In genomic region chr7:29301127-29301566, GRCm38 (mm10) we compare ENCODE assay signal across 9 mouse cellular contexts. TPM values are rescaled to one million over a fixed set of nuclear protein-coding genes. Genes with fewer than 3 reads are reported as not detected.
DNase-seq lines count a peak whose midpoint lies in the region; ATAC-seq and TF ChIP-seq lines count a peak whose summit lies in the region.
"Had no signal": no experiment of that assay in that cellular context is flagged by ENCODE, and none has a peak within 500 bp of the region (broad histone marks: within the 10 kb centered on the region; RNA-seq: fewer than 3 reads in every experiment).

No protein-coding gene starts in this region.

- DNase-seq in urinary bladder, postnatal 4 days (ENCODE audit: low spot score in 2 of 2): peak; percentile 59 to 82
- no peak for DNase-seq in urinary bladder, postnatal 10 days (ENCODE audit: low spot score)
- DNase-seq in brain, embryonic 14.5 days (ENCODE audit: low read depth): peak; percentile 89
- DNase-seq in forebrain, embryonic 11.5 days (ENCODE audit: low spot score): peak; percentile 85
- DNase-seq in hindbrain, embryonic 14.5 days (ENCODE audit: low spot score): peak; percentile 84
- peak; percentile 60 for DNase-seq in lung, adult 2 months
- no peak for DNase-seq in ovary, adult 18-20 months (ENCODE audit: low spot score)

- no peak overlapping the region for H3K4me3 ChIP-seq in forebrain, embryonic 11.5 days (ENCODE audit: low read depth, low read length)
- no peak overlapping the region for H3K4me3 ChIP-seq in hindbrain, embryonic 14.5 days (replicated peaks; ENCODE audit: low read length)
- no peak overlapping the region for H3K4me3 ChIP-seq in lung, adult 2 months (replicated peaks; ENCODE audit: extremely low read depth, low read depth, low read length)
- no peak overlapping the region for H3K4me3 ChIP-seq in olfactory bulb, adult 2 months (ENCODE audit: insufficient read depth, low read depth, low read length)
- H3K4me3 ChIP-seq: myocyte had no signal

- 0 out of 2 replicates have a peak overlapping the region, but pooled peaks have one; percentile 5 for H3K4me2 ChIP-seq in forebrain, embryonic 11.5 days (ENCODE audit: low read depth, low read length, severe bottlenecking)
- peak overlapping the region; percentile 45 for H3K4me2 ChIP-seq in hindbrain, embryonic 14.5 days (replicated peaks)

- H3K36me3 ChIP-seq in forebrain, embryonic 11.5 days (ENCODE audit: control insufficient read depth, insufficient read depth, low read length): no peaks in the 10 kb centered on the region
- no peaks in the 10 kb centered on the region for H3K36me3 ChIP-seq in hindbrain, embryonic 14.5 days (replicated peaks; ENCODE audit: control insufficient read depth, insufficient read depth)

- H3K9ac ChIP-seq in forebrain, embryonic 11.5 days (ENCODE audit: low read length): peak overlapping the region; percentile 37
- peak overlapping the region; percentile 34; the same call in 1 of the 2 replicates for H3K9ac ChIP-seq in hindbrain, embryonic 14.5 days

- TF ChIP-seq POLR2A in brain, embryonic 14.5 days (IDR thresholded peaks at IDR 0.05; ENCODE audit: borderline replicate concordance, extremely low read depth, insufficient read depth, insufficient read length, poor library complexity, severe bottlenecking): no peak
- TF ChIP-seq POLR2A in lung, adult 2 months (IDR thresholded peaks at IDR 0.05; ENCODE audit: borderline replicate concordance, extremely low read depth, low read depth, low read length): no peak
- TF ChIP-seq POLR2A in olfactory bulb, adult 2 months (IDR thresholded peaks at IDR 0.05; ENCODE audit: insufficient read depth, low read depth, low read length): no peak

- no peaks in the 10 kb centered on the region for H3K9me3 ChIP-seq in forebrain, embryonic 11.5 days (ENCODE audit: control insufficient read depth, low read length)
- H3K9me3 ChIP-seq in hindbrain, embryonic 14.5 days (ENCODE audit: control insufficient read depth, low read length): no peaks in the 10 kb centered on the region

- ATAC-seq in forebrain, embryonic 11.5 days (replicated peaks; ENCODE audit: low FRiP score): no peak
- ATAC-seq in hindbrain, embryonic 14.5 days (ENCODE audit: low FRiP score): no peak

- H3K27ac ChIP-seq in forebrain, embryonic 11.5 days (ENCODE audit: low read depth, low read length): no peak overlapping the region
- H3K27ac ChIP-seq in hindbrain, embryonic 14.5 days: peak overlapping the region; percentile 64
- H3K27ac ChIP-seq in olfactory bulb, adult 2 months (ENCODE audit: insufficient read depth, low read depth, low read length): no peak overlapping the region

- under 1% methylated on average over 7 of the region's 7 CpGs for WGBS in forebrain, embryonic 11.5 days
- WGBS in hindbrain, embryonic 14.5 days: under 1% methylated on average over 7 of the region's 7 CpGs
- WGBS in lung, adult 2 months: 4% methylated on average over 7 of the region's 7 CpGs
- 6% methylated on average over 7 of the region's 7 CpGs for WGBS in olfactory bulb, adult 2 months

- peaks cover 12% of the 10 kb centered on the region; the same call in 1 of the 2 replicates for H3K4me1 ChIP-seq in forebrain, embryonic 11.5 days (replicated peaks; ENCODE audit: control insufficient read depth, insufficient read depth, low read length)
- peaks cover 13% of the 10 kb centered on the region for H3K4me1 ChIP-seq in hindbrain, embryonic 14.5 days (replicated peaks; ENCODE audit: control insufficient read depth, insufficient read depth, low read length)
- peaks cover 4% of the 10 kb centered on the region; the same call in 1 of the 2 replicates for H3K4me1 ChIP-seq in lung, adult 2 months (ENCODE audit: control insufficient read depth, insufficient read depth, low read length)
- peaks cover 14% of the 10 kb centered on the region for H3K4me1 ChIP-seq in olfactory bulb, adult 2 months (ENCODE audit: control insufficient read depth, insufficient read depth, low read length)

- no peaks in the 10 kb centered on the region for H3K27me3 ChIP-seq in forebrain, embryonic 11.5 days (ENCODE audit: control insufficient read depth, insufficient read depth, low read length)
- H3K27me3 ChIP-seq in hindbrain, embryonic 14.5 days (ENCODE audit: control insufficient read depth, insufficient read depth, low read length): no peaks in the 10 kb centered on the region

- TF ChIP-seq CTCF in brain, embryonic 14.5 days (IDR thresholded peaks at IDR 0.05; ENCODE audit: borderline replicate concordance, extremely low read depth, insufficient read depth, insufficient read length): peak; percentile 85
- TF ChIP-seq CTCF in lung, adult 2 months (IDR thresholded peaks at IDR 0.05; ENCODE audit: insufficient read depth, low read length): peak; percentile 68
- peak; percentile 70 for TF ChIP-seq CTCF in olfactory bulb, adult 2 months (IDR thresholded peaks at IDR 0.05; ENCODE audit: insufficient read depth, low read depth, low read length)

RNA-seq across cellular contexts. Expression of gene Dpf1, which starts 2.6 kb away (rescaled TPM):
- polyA plus RNA-seq in brain, embryonic 14.5 days (2012; rRNA removed): 111 and 157 TPM in 2 replicates
- polyA plus RNA-seq in forebrain, embryonic 11.5 days (2014; fragmentation: Nextera tagmentation; extraction: Ambion mirVana): 76.0 and 88.3 TPM in 2 replicates
- polyA plus RNA-seq in hindbrain, embryonic 14.5 days (2014; fragmentation: Nextera tagmentation; extraction: Ambion mirVana): 160 and 161 TPM in 2 replicates
- 1.7 and 4.0 TPM in 2 replicates for polyA plus RNA-seq in lung, adult 2 months (2012; rRNA removed)
- polyA plus RNA-seq in olfactory bulb, adult 2 months (2012; ENCODE audit: insufficient read depth, insufficient read length, low replicate concordance, missing spikeins): not detected in 2 replicates

RNA-seq across cellular contexts. Expression of gene Ppp1r14a, which starts 12.0 kb away (rescaled TPM):
- 5.0 and 8.7 TPM in 2 replicates for polyA plus RNA-seq in brain, embryonic 14.5 days (2012; rRNA removed)
- 12.5 and 13.3 TPM in 2 replicates for polyA plus RNA-seq in forebrain, embryonic 11.5 days (2014; fragmentation: Nextera tagmentation; extraction: Ambion mirVana)
- 2.2 and 3.6 TPM in 2 replicates for polyA plus RNA-seq in hindbrain, embryonic 14.5 days (2014; fragmentation: Nextera tagmentation; extraction: Ambion mirVana)
- 242 and 329 TPM in 2 replicates for polyA plus RNA-seq in lung, adult 2 months (2012; rRNA removed)
- not detected in 2 replicates for polyA plus RNA-seq in olfactory bulb, adult 2 months (2012; ENCODE audit: insufficient read depth, insufficient read length, low replicate concordance, missing spikeins)

RNA-seq across cellular contexts. Expression of gene Spint2, which starts 19.4 kb away (rescaled TPM):
- polyA plus RNA-seq in brain, embryonic 14.5 days (2012; rRNA removed): 43.0 and 43.8 TPM in 2 replicates
- polyA plus RNA-seq in forebrain, embryonic 11.5 days (2014; fragmentation: Nextera tagmentation; extraction: Ambion mirVana): 36.1 and 43.5 TPM in 2 replicates
- polyA plus RNA-seq in hindbrain, embryonic 14.5 days (2014; fragmentation: Nextera tagmentation; extraction: Ambion mirVana): 71.3 and 73.2 TPM in 2 replicates
- 317 and 391 TPM in 2 replicates for polyA plus RNA-seq in lung, adult 2 months (2012; rRNA removed)
- polyA plus RNA-seq in olfactory bulb, adult 2 months (2012; ENCODE audit: insufficient read depth, insufficient read length, low replicate concordance, missing spikeins): not detected in 2 replicates

RNA-seq across cellular contexts. Expression of gene 2200002D01Rik, which starts 52.9 kb away (rescaled TPM):
- 0.19 and 0.40 TPM in 2 replicates for polyA plus RNA-seq in brain, embryonic 14.5 days (2012; rRNA removed)
- polyA plus RNA-seq in forebrain, embryonic 11.5 days (2014; fragmentation: Nextera tagmentation; extraction: Ambion mirVana): 1.8 and 5.7 TPM in 2 replicates
- 0.61 and 0.67 TPM in 2 replicates for polyA plus RNA-seq in hindbrain, embryonic 14.5 days (2014; fragmentation: Nextera tagmentation; extraction: Ambion mirVana)
- 7.9 and 12.6 TPM in 2 replicates for polyA plus RNA-seq in lung, adult 2 months (2012; rRNA removed)
- polyA plus RNA-seq in olfactory bulb, adult 2 months (2012; ENCODE audit: insufficient read depth, insufficient read length, low replicate concordance, missing spikeins): not detected in 2 replicates

Comparison
In these comparisons a context has a peak if more than half of its experiments do, and no peak if none do; other contexts are left out.
1. DNase-seq: peak in urinary bladder, postnatal 4 days (2 of 2), brain, embryonic 14.5 days (single experiment), forebrain, embryonic 11.5 days (single experiment), hindbrain, embryonic 14.5 days (single experiment) and lung, adult 2 months (single experiment); none in urinary bladder, postnatal 10 days (single experiment) and ovary, adult 18-20 months (single experiment).
2. RNA of gene Dpf1, which starts 2.6 kb away (polyA plus RNA-seq): 160 to 161 TPM in hindbrain, embryonic 14.5 days, 111 to 157 TPM in brain, embryonic 14.5 days and 76.0 to 88.3 TPM in forebrain, embryonic 11.5 days; 1.7 to 4.0 TPM in lung, adult 2 months and not detected in olfactory bulb, adult 2 months; every median in the first group is over 10 times any median in the second.
3. RNA of gene Ppp1r14a, which starts 12.0 kb away (polyA plus RNA-seq): 242 to 329 TPM in lung, adult 2 months; 12.5 to 13.3 TPM in forebrain, embryonic 11.5 days, 5.0 to 8.7 TPM in brain, embryonic 14.5 days, 2.2 to 3.6 TPM in hindbrain, embryonic 14.5 days and not detected in olfactory bulb, adult 2 months; every median in the first group is over 10 times any median in the second.
4. Peak in every context shown above with its lines, with median percentiles within 50 percentile points of each other: CTCF ChIP-seq.